Mouse (Mus musculus) olfactory bulb, adult 2 months (tissue): Measurements from ENCODE around the gene Lrrc8a.

Source experiments
- CTCF ChIP-seq: fragments of 200-500 bp; IDR thresholded peaks from 2 replicates; pipeline ENCODE4 v1.5.1; 2012; ENCODE audit warnings: low read depth, mild to moderate bottlenecking, low read length, moderate library complexity; ENCODE audit not compliant: insufficient read depth
- POLR2A ChIP-seq: fragments of 200-500 bp; IDR thresholded peaks from 2 replicates; pipeline ENCODE4 v1.6.1; 2012; ENCODE audit warnings: mild to moderate bottlenecking, low read depth, low read length, moderate library complexity; ENCODE audit not compliant: insufficient read depth

- TF ChIP-seq CTCF (no peak), POLR2A (no peak)
These were observed 25.4 kb upstream of the Lrrc8a start for GRCm38 (mm10) chr2:30212169-30212545.
